Comparison of ENCODE assay signal across 16 mouse cellular contexts in the genomic region with DNA sequence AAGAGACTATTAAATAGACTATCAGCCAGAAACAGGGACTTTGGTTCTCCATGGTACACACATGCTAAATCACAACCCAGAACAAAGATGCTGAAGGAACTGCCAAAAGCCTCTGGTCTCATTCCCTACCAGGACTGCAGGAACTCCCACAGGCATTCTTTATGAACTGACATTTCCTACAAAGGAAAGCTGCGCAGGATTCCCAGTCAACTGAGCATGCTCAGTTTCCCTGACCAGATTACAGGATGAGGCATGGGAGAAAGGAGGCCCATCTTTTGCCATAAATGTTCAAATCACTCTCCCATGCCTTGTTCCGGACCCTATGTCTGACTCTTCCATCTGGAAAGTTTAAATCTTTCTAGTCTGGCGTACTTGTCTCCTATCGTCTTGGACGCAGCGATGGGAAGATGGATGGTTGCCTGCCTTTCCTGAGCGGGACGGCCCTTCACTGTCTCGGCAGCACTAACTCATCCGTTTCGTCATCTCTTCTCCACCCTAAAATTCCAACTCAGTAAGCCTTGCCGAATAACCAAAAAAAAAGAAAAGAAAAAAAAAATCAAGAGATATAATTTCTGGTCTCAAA.
DNase-seq lines count a peak whose midpoint lies in the region; ATAC-seq lines count a peak whose summit lies in the region.
"Had no signal": no experiment of that assay in that cellular context is flagged by ENCODE, and none has a peak within 500 bp of the region (broad histone marks: within the 10 kb centered on the region; RNA-seq: fewer than 3 reads in every experiment).

No protein-coding gene starts in this region.

- no peak overlapping the region for H3K9ac ChIP-seq in heart, embryonic 12.5 days
- no peak overlapping the region for H3K9ac ChIP-seq in lung, embryonic 15.5 days
- no peak overlapping the region for H3K9ac ChIP-seq in heart, embryonic 15.5 days
- H3K9ac ChIP-seq in forebrain, embryonic 14.5 days (ENCODE audit: low read length) = no peak overlapping the region
- H3K9ac ChIP-seq: embryonic facial prominence, embryonic 12.5 days; forebrain, embryonic 13.5 days; liver, embryonic 12.5 days had no signal

- H3K27ac ChIP-seq in heart, embryonic 12.5 days (ENCODE audit: poor library complexity, severe bottlenecking) = no peak overlapping the region
- H3K27ac ChIP-seq in lung, embryonic 15.5 days = 0 out of 2 replicates have a peak overlapping the region, but pooled peaks have one; percentile 24
- 0 out of 2 replicates have a peak overlapping the region, but pooled peaks have one; percentile 11 for H3K27ac ChIP-seq in heart, embryonic 15.5 days
- no peak overlapping the region for H3K27ac ChIP-seq in forebrain, embryonic 14.5 days (ENCODE audit: low read depth, low read length)
- H3K27ac ChIP-seq: embryonic facial prominence, embryonic 12.5 days; forebrain, embryonic 13.5 days; left cerebral cortex, adult 2 months; liver, embryonic 12.5 days had no signal

- no peaks in the 10 kb centered on the region for H3K27me3 ChIP-seq in heart, embryonic 12.5 days (replicated peaks)
- no peaks in the 10 kb centered on the region for H3K27me3 ChIP-seq in lung, embryonic 15.5 days
- no peaks in the 10 kb centered on the region for H3K27me3 ChIP-seq in heart, embryonic 15.5 days
- no peaks in the 10 kb centered on the region for H3K27me3 ChIP-seq in forebrain, embryonic 14.5 days (replicated peaks; ENCODE audit: control insufficient read depth, insufficient read depth, low read length)
- H3K27me3 ChIP-seq: embryonic facial prominence, embryonic 12.5 days; forebrain, embryonic 13.5 days; liver, embryonic 12.5 days had no signal

- DNase-seq in heart, adult 11 months = peak; percentile 90
- no peak for DNase-seq in lung, postnatal 4 days
- peak; percentile 63 for DNase-seq in mesoderm, embryonic 11.5 days (ENCODE audit: low read depth, low spot score)
- DNase-seq in yolk sac, embryonic 10.5 days (ENCODE audit: low spot score) = no peak
- DNase-seq in forebrain, embryonic 14.5 days (ENCODE audit: low spot score) = no peak
- DNase-seq: B cell, adult 2 months; cerebellum, adult 9-11 months; thymus, adult 2 months had no signal

- H3K4me3 ChIP-seq in heart, embryonic 12.5 days = no peak overlapping the region
- H3K4me3 ChIP-seq in lung, embryonic 15.5 days = no peak overlapping the region
- no peak overlapping the region for H3K4me3 ChIP-seq in heart, embryonic 15.5 days
- H3K4me3 ChIP-seq in forebrain, embryonic 14.5 days (ENCODE audit: low read depth, low read length) = no peak overlapping the region
- H3K4me3 ChIP-seq: embryonic facial prominence, embryonic 12.5 days; forebrain, embryonic 13.5 days; left cerebral cortex, adult 2 months; liver, embryonic 12.5 days had no signal

- H3K9me3 ChIP-seq in heart, embryonic 12.5 days (replicated peaks) = no peaks in the 10 kb centered on the region
- no peaks in the 10 kb centered on the region for H3K9me3 ChIP-seq in lung, embryonic 15.5 days
- H3K9me3 ChIP-seq in heart, embryonic 15.5 days (replicated peaks) = no peaks in the 10 kb centered on the region
- H3K9me3 ChIP-seq in forebrain, embryonic 14.5 days (replicated peaks; ENCODE audit: control insufficient read depth, low read length) = no peaks in the 10 kb centered on the region
- H3K9me3 ChIP-seq: embryonic facial prominence, embryonic 12.5 days; forebrain, embryonic 13.5 days; G1E; liver, embryonic 12.5 days had no signal

- no peak for ATAC-seq in heart, embryonic 12.5 days (ENCODE audit: insufficient number of reproducible peaks, low FRiP score)
- ATAC-seq in lung, embryonic 15.5 days (ENCODE audit: borderline replicate concordance, extremely low read depth, low FRiP score, low TSS enrichment) = no peak
- ATAC-seq in heart, embryonic 15.5 days (replicated peaks; ENCODE audit: insufficient number of reproducible peaks, insufficient read depth, low FRiP score, low read depth) = no peak
- no peak for ATAC-seq in forebrain, embryonic 14.5 days
- ATAC-seq: forebrain, embryonic 13.5 days; liver, embryonic 12.5 days had no signal

- no peak overlapping the region for H3K4me2 ChIP-seq in heart, embryonic 12.5 days
- peak overlapping the region; percentile 38; the same call in 1 of the 2 replicates for H3K4me2 ChIP-seq in lung, embryonic 15.5 days
- no peak overlapping the region for H3K4me2 ChIP-seq in heart, embryonic 15.5 days
- no peak overlapping the region for H3K4me2 ChIP-seq in forebrain, embryonic 14.5 days (ENCODE audit: low read length)
- H3K4me2 ChIP-seq: embryonic facial prominence, embryonic 12.5 days; forebrain, embryonic 13.5 days; liver, embryonic 12.5 days had no signal

- H3K4me1 ChIP-seq in heart, embryonic 12.5 days (replicated peaks) = peaks cover 14% of the 10 kb centered on the region
- H3K4me1 ChIP-seq in lung, embryonic 15.5 days = peaks cover 41% of the 10 kb centered on the region
- peaks cover 18% of the 10 kb centered on the region for H3K4me1 ChIP-seq in heart, embryonic 15.5 days (replicated peaks)
- peaks cover 8% of the 10 kb centered on the region for H3K4me1 ChIP-seq in forebrain, embryonic 14.5 days (ENCODE audit: control insufficient read depth, insufficient read depth, low read length)

- H3K36me3 ChIP-seq in heart, embryonic 12.5 days = no peaks in the 10 kb centered on the region
- H3K36me3 ChIP-seq in lung, embryonic 15.5 days = no peaks in the 10 kb centered on the region
- no peaks in the 10 kb centered on the region for H3K36me3 ChIP-seq in heart, embryonic 15.5 days
- H3K36me3 ChIP-seq in forebrain, embryonic 14.5 days (ENCODE audit: control insufficient read depth, insufficient read depth, low read length) = no peaks in the 10 kb centered on the region
- H3K36me3 ChIP-seq: embryonic facial prominence, embryonic 12.5 days; liver, embryonic 12.5 days had no signal

- WGBS in heart, embryonic 12.5 days = 79% methylated on average over 12 of the region's 12 CpGs
- WGBS in lung, embryonic 15.5 days = 42% methylated on average over 12 of the region's 12 CpGs
- 69% methylated on average over 12 of the region's 12 CpGs for WGBS in heart, embryonic 15.5 days
- 95% methylated on average over 12 of the region's 12 CpGs for WGBS in forebrain, embryonic 14.5 days

Comparison
In these comparisons a context has a peak if more than half of its experiments do, and no peak if none do; other contexts are left out.
1. H3K27ac ChIP-seq: peak in lung, embryonic 15.5 days (single experiment) and heart, embryonic 15.5 days (single experiment); none in heart, embryonic 12.5 days (single experiment) and forebrain, embryonic 14.5 days (single experiment).
2. DNase-seq: peak in heart, adult 11 months (single experiment) and mesoderm, embryonic 11.5 days (single experiment); none in lung, postnatal 4 days (0 of 2), yolk sac, embryonic 10.5 days (single experiment) and forebrain, embryonic 14.5 days (single experiment).